Mouse (Mus musculus): ENCODE results near the gene Ier5. TPM values are rescaled to one million over a fixed set of nuclear protein-coding genes. Genes with fewer than 3 reads are reported as not detected.

Gene Ier5
- total RNA-seq (2021): 1 to 10 TPM; 4.6 to 6.4 TPM
- long read RNA-seq, experiment 1, transcript Ier5-201 (1 exons, 3,276 nt): major isoform, 10 of 10 reads
- long read RNA-seq, experiment 1, partial matches to known transcripts: 0 of 10 reads
- long read RNA-seq, experiment 1, other reads (novel, unspliced or antisense): 0 of 10 reads
- long read RNA-seq, experiment 2, transcript Ier5-201 (1 exons, 3,276 nt): major isoform, 21 of 21 reads
- long read RNA-seq, experiment 2, partial matches to known transcripts: 0 of 21 reads
- long read RNA-seq, experiment 2, other reads (novel, unspliced or antisense): 0 of 21 reads

GRCm38 (mm10) chr1:155099280-155099848, at the start of gene Ier5:
Gene Ier5 (minus strand): TSS chr1:155099636.
- intact Hi-C loops (cut with DNase I; ENCODE audit: low total_unique reads): loop anchor here (10.0 kb wide), 1 partner anchor 45 kb away; the partner anchor contains the start of gene Mr1
- peak; percentile 96 for DNase-seq

GRCm38 (mm10) chr1:155147228-155147627, 47.8 kb upstream of the Ier5 start:
- no peak for DNase-seq
- intact Hi-C loops (cut with DNase I; ENCODE audit: low total_unique reads): loop anchor here (10.0 kb wide), 1 partner anchor 52 kb away; the partner anchor contains the start of gene Ier5

- peak; percentile 28 for DNase-seq
- intact Hi-C loops (cut with DNase I; ENCODE audit: low total_unique reads): loop anchor here (10.0 kb wide), 1 partner anchor 52 kb away; the partner anchor contains the start of gene Ier5
These were observed 47.1 kb upstream of the Ier5 start, which contains the start of gene Mr1 for GRCm38 (mm10) chr1:155146572-155146980. Gene Mr1 (minus strand): TSS chr1:155146814.

GRCm38 (mm10) chr1:155145620-155146019, 46.2 kb upstream of the Ier5 start:
- DNase-seq: no peak
- intact Hi-C loops (cut with DNase I; ENCODE audit: low total_unique reads): loop anchor here (10.0 kb wide), 1 partner anchor 51 kb away; the partner anchor contains the start of gene Ier5

- intact Hi-C loops (cut with DNase I; ENCODE audit: low total_unique reads): loop anchor here (5.0 to 10.0 kb wide), 3 partner anchors 45 to 93 kb away; partner anchors contain the start of gene Ier5
- peak; percentile 44 for DNase-seq
These were observed 40.6 kb upstream of the Ier5 start for GRCm38 (mm10) chr1:155140076-155140475.

- DNase-seq: peak; percentile 69
- intact Hi-C loops (cut with DNase I; ENCODE audit: low total_unique reads): no loop called here
These were observed 39.4 kb upstream of the Ier5 start for GRCm38 (mm10) chr1:155138795-155139194.

GRCm38 (mm10) chr1:155134866-155135265, 35.4 kb upstream of the Ier5 start:
- intact Hi-C loops (cut with DNase I; ENCODE audit: low total_unique reads): no loop called here
- no peak for DNase-seq

GRCm38 (mm10) chr1:155127429-155127934, 28.0 kb upstream of the Ier5 start:
- intact Hi-C loops (cut with DNase I; ENCODE audit: low total_unique reads): no loop called here
- no peak for DNase-seq

- DNase-seq: no peak
- intact Hi-C loops (cut with DNase I; ENCODE audit: low total_unique reads): no loop called here
These were observed 27.3 kb upstream of the Ier5 start for GRCm38 (mm10) chr1:155126716-155127115.

- no peak for DNase-seq
- intact Hi-C loops (cut with DNase I; ENCODE audit: low total_unique reads): no loop called here
These were observed 25.0 kb upstream of the Ier5 start for GRCm38 (mm10) chr1:155124397-155124796.

- DNase-seq: peak; percentile 81
- intact Hi-C loops (cut with DNase I; ENCODE audit: low total_unique reads): no loop called here
These were observed 22.8 kb upstream of the Ier5 start for GRCm38 (mm10) chr1:155121977-155122939.

GRCm38 (mm10) chr1:155119719-155120118, 20.3 kb upstream of the Ier5 start:
- intact Hi-C loops (cut with DNase I; ENCODE audit: low total_unique reads): no loop called here
- no peak for DNase-seq

GRCm38 (mm10) chr1:155113946-155114345, 14.5 kb upstream of the Ier5 start:
- no peak for DNase-seq
- intact Hi-C loops (cut with DNase I; ENCODE audit: low total_unique reads): no loop called here

GRCm38 (mm10) chr1:155112875-155113274, 13.4 kb upstream of the Ier5 start:
- intact Hi-C loops (cut with DNase I; ENCODE audit: low total_unique reads): no loop called here
- DNase-seq: no peak

GRCm38 (mm10) chr1:155112118-155112517, 12.7 kb upstream of the Ier5 start:
- intact Hi-C loops (cut with DNase I; ENCODE audit: low total_unique reads): no loop called here

GRCm38 (mm10) chr1:155111491-155111890, 12.1 kb upstream of the Ier5 start:
- no peak for DNase-seq
- intact Hi-C loops (cut with DNase I; ENCODE audit: low total_unique reads): no loop called here

More at GRCm38 (mm10) chr1:155112118-155112517, 12.7 kb upstream of the Ier5 start:
- no peak for DNase-seq

- DNase-seq: peak; percentile 37
- intact Hi-C loops (cut with DNase I; ENCODE audit: low total_unique reads): no loop called here
These were observed 10.2 kb upstream of the Ier5 start for GRCm38 (mm10) chr1:155109387-155110350.

- intact Hi-C loops (cut with DNase I; ENCODE audit: low total_unique reads): no loop called here
- no peak for DNase-seq
These were observed 9.0 kb upstream of the Ier5 start for GRCm38 (mm10) chr1:155108412-155108811.
